Mouse (Mus musculus) layer of hippocampus, adult 18-20 months (tissue): ENCODE results near the gene Chst5. TPM values are rescaled to one million over a fixed set of nuclear protein-coding genes. Genes with fewer than 3 reads are reported as not detected.
"Not testable (repeated sequence)": the region's sequence is repeated elsewhere in the genome, so short reads cannot be mapped to it uniquely, and the experiment has no call there.

Source experiments
- DNase-seq, 2 experiments: peaks; one replicate each; pipeline ENCODE4 v3.0.0; 2022; ENCODE audit warnings: low spot score in 2 of 2
- long read RNA-seq: library from polyadenylated mRNA; stranded (forward); transcript quantifications from one replicate; pipeline ENCODE4 v2.0.0, GENCODE M21; 2021
- total RNA-seq, 2 experiments: library from RNA; stranded (reverse); gene quantifications; 2 replicates each; pipeline ENCODE4 v1.2.3; 2021

Gene Chst5
- under 1 TPM; 0.63 to 0.64 TPM for total RNA-seq
- long read RNA-seq, partial matches to known transcripts, result 0 of 1 reads
- long read RNA-seq, other reads (novel, unspliced or antisense), result 1 of 1 reads

DNA sequence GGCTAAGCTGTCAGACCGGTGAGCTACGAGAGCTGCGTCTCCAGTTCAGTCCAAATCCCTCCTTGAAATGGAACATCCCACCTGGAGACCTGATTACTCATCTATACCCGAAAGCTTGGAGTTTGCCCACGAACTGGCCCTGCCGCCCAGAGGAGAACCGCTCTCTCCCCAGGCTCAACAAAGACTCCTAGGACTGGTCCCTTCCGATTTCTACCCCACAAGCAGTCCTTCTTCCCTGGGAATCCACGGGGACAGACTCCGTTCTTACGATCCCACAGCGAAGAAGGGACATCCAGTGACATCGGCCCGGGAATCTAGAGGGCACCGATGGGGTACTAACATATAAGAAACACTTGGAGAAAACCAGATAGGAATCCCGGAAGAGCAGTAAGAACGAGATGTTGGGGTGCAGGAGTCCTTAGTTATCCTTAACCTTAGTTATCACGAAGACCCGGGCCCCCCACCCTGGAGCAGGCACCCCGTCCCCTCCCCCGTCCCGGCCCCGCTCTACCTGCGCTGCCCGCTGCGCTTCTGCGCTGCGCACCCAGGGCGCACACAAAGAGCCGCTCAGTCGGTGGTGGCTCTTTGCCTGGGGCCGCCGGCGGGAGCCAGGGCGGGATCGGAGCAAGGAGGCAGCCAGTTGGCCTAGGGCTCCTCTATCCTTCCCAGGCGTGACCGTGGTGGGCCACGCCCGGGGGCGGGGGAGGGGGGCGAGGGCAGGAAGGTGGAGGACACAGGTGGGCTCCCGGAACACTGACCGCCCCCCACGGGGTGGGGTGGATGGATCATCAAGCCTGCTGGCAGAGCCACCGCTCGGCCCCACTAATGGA lies at the start of gene Chst5:
Chst5 (minus strand) TSS at position 827 of the 830 bp plus-strand sequence.
- DNase-seq, result no peak

DNA sequence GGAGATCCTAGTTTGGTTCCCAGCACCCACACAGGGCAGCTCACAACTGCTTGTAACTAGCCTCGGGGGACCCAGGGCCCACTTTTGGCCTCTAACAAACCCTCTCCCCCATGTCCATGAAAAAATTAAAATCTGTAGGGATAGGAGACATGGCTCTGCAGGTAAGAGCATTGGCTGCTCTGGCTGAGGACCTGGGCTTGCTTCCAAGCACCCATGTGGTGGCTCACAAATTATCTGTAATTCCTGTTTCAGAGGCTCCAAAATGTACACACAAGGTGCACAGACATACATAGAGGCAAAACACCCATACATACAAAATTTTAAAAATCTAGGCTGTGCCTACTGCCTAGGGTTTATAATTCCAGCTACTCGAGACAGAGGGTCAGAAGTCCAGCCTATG lies 47.0 kb upstream of the Chst5 start:
- no peak for DNase-seq

DNA sequence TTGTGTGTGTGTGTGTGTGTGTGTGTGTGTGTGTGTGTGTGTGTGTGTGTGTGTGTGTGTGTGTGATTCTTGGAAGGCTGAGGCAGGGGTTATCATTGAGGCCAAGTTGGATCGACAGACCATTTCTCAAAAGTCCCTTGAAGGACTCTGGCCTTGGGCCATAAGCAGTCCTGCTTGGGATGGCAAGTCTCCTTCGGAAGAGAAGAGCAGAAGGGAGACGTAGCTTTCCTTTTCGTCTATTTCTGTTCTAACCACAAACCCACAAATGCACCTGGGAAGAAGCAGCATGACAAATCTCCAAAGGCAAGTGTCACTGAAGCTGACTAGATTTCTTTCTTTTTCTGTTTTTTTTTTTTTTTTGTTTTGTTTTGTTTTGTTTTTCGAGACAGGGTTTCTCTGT lies 45.6 kb upstream of the Chst5 start:
- DNase-seq, result no peak

DNA sequence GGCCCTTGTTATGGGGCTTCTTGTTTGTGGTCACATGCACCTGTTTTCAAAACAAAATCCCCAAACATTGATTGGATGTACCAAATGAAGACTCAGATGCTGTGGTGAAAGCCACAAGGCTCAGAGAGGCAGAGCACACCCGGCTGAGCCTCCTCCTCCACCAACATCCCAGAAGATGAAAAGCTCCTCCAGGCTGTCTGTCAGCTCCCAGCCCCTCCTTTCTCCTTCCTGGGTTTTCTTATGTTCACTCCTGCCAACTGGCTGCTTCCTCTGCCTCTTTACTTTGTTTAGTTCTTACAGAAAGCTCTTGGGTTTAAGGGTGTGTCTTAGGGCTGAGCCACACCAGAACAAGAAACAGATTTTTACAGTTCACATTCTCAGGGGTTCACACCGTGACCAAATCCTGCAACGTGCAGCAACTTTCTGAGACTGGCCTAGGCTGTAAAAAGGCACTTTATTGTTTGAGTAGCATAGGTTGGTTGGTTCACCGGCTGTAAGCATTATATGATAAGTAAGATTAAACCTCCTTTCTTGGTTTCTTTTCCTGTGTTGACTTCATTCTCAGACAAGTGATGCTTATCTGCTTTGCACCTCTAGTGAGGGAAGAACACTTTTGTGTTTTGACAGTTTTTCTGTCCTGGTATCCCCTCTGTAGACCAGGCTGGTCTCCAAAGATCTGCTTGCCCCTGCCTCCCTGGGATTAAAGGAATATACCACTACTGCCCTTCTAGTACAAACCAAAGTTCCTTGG lies 44.8 kb upstream of the Chst5 start:
- no peak for DNase-seq

DNA sequence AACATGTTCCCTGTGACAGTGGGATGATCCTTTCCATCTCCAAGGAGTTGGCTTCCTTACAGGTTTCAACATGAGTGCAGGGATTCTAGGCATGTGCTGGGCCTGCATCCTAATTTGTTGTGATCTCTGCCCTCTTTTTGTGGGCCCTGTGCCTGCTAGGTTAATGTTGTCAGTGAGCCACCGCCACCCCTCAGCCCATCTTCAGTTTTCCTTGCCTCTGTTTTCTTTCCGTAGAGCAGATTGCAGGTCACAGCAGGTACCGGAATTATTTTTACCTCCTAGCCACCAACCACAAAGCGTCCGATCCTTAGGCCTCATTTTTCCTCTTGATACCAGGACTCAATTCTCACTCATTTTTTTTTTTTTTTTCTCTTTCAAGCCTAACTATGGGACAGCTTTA lies 41.7 kb upstream of the Chst5 start:
- no peak for DNase-seq

DNA sequence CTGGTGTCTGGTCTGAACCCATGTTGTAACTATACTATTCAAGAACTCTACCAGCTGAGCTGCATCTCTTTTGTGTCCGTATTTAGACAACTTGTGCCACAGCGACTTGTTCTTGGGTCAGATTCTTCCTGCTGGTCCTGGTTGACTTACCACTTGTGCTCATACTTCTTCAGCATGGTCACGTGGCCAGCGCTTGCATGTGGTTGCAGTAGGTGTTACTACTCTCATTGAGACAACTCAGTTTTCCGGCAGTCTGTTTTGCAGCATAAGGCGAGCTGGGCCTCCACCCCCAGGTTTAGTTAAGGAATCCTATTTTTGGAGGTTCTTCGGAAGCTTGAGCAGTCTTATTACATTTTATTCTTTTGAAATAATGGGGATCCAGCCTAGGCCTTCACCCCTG lies 41.1 kb upstream of the Chst5 start:
- peak; percentile 50 to 78 for DNase-seq

DNA sequence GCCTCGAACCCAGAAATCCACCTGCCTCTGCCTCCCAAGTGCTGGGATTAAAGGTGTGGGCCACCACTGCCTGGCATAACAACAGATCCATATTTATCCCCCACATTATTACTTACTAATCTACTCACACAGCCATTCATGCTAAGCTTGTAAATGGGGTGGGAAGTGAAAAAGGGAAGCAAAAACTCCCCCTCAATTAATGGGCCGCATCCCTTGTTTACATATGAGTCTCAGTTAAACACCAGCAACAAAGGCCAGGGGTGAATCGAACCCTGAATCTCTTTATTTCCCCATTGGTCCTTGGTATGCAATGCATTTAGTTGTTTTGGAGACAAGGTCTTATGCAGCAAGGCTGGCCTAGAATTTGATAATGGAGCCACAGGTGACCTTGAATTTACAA lies 40.6 kb upstream of the Chst5 start:
- DNase-seq, result no peak

DNA sequence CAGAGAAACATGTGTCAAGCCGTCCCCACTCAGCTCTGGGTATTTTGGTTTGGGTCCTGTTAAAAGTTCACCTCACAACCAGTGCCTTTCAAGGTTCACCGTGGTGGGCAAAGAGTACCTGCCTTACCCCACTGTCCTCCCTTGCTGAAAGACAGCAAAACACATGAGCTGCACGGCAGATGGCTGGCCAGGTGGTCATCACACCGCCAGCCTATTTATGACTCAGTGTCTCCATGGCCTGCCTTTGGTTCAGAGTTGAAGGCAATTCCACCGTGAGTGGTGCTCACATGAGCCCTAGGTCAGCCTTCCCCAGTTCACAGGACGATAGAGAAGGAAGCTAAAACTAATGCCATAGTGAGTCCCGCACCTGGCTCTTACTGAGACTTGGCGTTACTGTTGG lies 37.7 kb upstream of the Chst5 start:
- DNase-seq, result no peak

DNA sequence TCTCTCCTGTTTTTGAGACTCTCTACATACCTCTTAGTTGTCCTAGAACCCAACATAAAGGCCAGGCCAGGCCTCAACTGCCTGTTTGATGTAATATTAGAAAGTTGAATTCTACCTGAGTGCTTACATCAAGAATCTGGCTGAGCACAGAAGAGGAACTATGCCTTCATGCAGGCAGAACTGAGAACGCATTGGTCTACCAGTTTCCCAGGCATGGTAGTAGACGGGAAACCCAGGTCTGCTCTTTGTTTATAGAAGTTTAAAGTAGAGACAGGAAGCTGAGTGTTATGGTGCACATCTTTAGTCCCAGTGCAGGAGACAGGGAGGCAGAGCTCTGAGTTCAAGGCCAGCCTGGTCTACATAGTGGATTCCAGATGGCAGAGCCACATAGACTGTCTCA lies 36.9 kb upstream of the Chst5 start:
- no peak for DNase-seq

DNA sequence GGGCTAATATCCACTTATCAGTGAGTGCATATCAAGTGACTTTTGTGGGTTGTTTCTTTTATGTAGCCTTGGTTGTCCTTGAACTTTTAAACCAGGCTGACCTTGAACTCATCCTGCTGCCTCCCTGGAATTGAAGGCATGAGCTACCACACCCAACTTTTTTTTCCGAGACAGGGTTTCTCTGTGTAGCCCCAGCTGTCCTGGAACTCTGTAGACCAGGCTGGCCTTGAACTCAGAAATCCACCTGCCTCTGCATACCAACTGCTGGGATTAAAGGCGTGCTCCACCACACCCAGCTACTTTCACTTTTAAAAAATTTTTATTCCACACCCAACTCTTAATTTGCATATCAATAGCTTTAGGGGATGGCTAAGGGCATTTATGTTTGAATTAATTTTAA lies 33.3 kb upstream of the Chst5 start:
- no peak for DNase-seq

DNA sequence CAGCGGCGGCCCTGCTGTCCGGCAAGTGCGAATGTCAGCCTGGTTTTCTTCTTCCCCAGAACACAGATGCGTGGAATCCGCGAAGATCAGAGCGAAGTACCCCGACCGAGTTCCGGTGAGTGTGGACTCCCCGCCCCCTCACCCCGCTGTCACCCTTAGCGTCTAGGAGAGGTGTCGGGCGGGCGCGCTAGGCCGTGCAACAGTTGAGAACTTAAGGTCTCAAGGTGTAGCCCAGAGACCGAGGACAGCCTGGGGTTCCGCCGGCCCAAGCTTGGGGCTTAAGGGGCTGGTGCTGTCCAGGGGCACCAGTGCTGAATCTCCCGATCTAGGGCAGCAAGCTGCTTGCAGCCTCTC lies 30.8 kb upstream of the Chst5 start:
- peak in 1 of 2 experiments; percentile 27 for DNase-seq

DNA sequence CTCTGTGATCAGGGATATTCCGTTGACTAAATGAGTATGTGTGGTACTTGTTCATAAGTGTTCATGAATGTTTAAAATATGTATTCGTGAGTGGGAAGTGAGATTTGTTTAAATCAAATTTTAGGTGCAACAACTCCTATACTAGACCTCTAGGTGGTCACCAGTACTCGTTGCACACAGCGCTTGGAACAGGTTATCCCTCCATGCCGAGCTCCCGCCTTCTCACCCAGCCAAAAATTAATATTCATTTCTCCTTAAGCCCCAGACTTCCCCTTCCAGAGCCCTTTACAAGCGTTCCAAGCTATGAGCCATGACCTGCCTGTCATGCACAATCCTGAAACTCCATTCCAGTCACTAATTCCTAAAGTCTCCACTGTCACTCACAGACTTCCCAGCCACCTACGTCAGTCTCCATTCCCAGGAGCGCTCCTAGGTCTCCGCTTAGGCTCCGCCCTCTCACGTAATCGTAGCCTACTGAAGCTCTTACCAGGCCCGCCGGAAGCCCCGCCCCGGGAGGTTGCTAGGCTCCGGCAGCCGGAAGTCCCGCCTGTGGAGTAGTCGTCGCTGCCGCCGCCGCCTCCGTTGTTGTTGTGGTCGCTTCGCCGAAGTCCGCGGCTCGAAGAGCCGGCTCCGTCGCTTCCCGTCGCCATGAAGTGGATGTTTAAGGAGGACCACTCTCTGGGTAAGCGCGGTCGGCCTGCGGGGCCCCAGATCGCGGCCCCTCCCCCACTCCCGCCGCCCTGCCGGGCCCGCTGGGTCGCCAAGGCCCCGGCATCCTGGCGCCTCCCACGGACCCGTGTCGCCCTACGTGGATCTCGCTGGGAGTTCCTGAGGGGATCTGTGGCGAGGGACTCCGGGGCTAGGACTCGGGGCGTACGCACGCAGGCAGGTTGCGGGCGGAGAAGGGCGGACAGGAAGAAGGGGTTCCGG lies 30.2 kb upstream of the Chst5 start, which contains the start of gene Gabarapl2:
Gabarapl2 (plus strand) TSS at position 533 of the 930 bp plus-strand sequence.
- DNase-seq, result peak; percentile 95 to 98

DNA sequence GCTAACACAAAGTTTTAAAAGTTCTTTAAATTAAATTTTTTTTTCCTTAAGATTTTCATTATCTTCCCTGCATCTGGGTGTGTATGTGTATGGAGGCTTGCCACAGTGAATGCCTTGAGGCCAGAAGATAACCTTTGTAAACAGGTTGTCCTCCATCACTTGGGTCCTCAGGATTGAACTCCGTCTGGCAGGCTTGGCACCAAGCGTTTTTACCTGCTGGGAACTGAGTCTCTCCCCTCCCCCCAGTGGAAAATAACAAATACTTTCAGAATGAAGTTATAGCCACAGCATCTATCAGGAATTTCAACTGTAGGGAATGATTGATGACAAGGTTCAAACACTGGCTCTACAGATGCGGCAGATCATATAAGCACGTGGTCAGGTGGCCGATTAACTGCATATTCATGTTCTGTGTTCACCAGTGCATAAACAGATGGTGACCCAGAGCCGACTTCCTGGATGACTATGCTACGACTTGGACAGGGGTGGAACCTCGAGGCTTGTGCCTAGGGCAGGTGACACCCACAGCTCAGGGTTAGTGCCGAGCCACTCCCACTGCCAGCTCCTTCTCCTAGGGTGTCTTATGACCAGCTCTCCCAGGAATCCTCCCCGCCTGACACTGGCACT lies 29.4 kb upstream of the Chst5 start:
- DNase-seq, result peak in 1 of 2 experiments; percentile 13

DNA sequence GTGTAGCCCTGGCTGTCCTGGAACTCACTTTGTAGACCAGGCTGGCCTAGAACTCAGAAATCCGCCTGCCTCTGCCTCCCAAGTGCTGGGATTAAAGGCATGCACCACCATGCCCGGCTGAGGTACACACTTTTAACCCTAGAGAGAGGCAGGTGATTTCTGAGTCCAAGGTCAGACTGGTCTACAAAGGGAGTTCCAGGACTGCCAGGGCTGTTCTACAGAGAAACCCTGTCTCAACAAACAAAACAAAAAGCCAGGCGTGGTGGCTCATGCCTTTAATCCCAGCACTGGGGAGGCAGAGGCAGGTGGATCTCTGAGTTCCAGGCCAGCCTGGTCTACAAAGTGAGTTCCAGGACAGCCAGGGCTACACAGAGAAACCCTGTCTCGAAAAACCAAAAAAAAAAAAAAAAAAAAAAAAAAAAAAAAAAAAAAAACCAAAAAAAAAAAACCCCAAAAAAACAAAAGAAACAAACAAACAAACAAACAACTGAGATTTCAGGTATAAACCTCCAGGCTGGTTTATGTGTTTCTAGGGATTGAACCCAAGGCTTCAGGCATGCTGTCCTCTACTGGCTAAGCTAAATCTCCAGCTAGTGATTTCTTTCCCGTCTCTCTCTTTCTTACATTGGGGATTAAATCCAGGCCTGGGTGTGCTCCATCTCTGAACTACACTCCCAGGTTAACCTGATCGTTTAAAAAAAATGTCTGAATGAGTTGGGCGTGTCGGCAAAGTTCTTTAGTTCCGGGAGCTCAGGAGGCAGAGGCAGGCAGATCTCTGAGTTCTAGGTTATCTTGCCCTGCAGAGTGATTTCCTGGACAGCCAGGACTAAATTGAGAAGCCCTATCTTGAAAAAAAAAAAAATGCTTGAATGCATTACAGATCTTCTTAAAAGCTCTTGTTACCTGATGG lies 28.1 kb upstream of the Chst5 start:
- DNase-seq, result not testable (repeated sequence)

DNA sequence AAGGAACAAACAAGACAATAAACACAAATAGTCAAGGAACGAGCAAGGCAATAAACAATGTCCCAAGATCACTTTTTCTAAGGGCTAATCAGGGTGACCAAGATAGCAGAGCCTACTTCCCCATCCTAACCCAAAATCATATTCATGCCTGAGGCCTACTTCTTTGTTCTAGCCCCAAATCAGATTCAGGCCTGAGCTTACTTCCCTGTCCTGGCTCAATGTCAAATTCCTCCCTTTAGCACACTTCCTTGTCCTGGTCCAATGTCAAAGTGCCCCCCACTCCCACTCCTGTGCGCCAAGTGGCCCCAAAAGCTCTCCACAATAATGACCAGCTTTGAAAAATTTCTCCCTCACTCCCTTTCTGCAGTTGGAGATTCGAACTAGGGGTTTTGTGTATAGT lies 26.9 kb upstream of the Chst5 start:
- DNase-seq, result no peak

DNA sequence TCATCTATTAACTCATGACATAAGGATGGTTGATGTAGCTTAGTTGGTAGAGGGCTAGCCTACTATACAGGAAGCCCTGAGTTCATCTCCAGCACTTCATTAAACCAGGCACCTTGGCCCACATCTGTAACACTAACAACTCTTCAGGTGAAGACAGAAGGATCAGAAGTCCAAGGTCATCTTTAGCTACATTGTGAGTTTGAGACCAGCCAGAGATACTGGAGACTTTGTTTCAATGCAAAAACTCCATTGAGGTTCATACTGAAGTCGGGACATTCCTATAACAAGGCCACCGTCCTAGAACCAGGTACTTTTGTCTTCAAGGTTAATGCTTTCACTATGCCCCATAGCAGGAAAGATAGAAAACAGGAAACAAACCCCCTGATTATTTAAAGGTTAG lies 24.0 kb upstream of the Chst5 start:
- no peak for DNase-seq

DNA sequence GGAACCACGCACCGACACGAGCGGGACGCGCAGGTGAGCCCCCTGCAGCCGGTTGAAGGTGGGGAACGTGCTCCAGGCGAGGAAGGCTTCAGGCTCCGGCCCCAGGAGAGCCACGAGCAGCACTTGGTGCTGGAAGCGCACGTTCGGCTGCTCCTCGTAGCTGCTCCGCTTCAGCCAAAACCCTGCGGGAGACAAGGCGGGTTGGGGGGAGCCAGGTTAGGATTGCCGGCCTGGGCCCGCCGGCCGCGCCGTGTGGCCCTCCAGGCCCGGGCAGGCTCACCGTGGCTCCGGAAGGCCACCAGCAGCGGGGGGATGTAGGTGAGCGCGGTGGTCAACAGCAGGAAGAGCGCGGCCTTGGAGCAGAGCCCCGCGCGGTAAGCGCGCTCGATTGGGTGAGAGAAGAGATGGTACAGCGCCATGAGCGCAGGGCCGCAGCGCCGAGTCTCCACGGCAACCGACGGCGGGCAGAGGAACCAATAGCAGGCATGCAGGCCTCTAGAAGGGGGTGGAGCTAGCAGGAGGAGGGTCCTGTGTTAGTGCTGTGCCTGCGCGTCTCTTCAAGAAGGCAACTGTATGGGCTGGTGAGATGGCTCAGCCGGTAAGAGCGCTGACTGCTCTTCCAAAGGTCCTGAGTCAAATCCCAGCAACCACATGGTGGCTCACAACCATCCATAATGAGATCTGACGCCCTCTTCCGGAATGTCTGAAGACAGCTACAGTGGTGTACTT lies 23.3 kb upstream of the Chst5 start, which contains the start of gene Tmem231:
Tmem231 (minus strand) TSS at position 534 of the 729 bp plus-strand sequence.
- DNase-seq, result peak; percentile 90 to 94

DNA sequence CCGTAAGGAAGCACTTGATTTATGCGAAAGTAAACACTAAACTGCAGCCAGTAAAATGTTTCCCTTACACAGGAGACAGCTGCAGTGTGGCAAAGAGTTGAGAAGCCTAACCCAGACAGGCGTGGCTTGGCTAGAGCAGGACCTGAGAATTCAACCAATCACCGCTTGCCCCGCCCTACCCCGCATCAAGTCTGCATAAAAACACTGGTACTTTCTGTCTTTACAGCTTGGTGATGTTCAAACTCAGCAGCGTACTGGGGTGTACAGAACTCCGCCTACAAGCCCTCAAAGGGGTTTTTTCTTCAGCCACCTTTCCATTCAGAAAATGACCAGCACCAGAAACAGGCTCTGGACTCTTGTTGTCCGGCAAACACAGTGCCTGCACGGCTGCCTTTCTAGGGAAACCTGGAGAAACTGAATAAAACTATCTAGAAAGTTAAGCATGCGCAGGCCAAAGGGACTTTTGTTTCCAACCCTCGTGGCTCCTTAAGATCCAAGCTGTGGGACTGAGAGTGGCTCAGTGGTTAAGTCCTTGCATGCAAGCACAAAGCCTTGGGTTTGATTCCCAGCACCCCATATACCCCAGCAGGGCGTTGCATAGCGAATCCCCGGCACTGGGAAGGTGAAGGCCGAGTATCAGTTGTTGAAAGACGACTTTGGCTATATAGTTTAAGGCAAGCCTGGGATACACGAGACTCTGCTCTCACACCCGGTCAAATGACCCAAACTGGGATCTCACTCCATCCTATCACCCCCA lies 22.5 kb upstream of the Chst5 start:
- DNase-seq, result peak in 1 of 2 experiments; percentile 45
